Mouse (Mus musculus): ENCODE data around the gene LTO1. TPM values are rescaled to one million over a fixed set of nuclear protein-coding genes. Genes with fewer than 3 reads are reported as not detected.

The LTO1 gene
- total RNA-seq (2023) = 31.8 and 38.9 TPM in 2 replicates

GRCm38 (mm10) chr7:144914948-144915750 lies at the start of gene LTO1:
Gene LTO1, plus strand, starts transcription at chr7:144915100.

GRCm38 (mm10) chr7:144896294-144897218 lies 18.3 kb upstream of the LTO1 start, which contains the start of gene Fgf15:
Gene Fgf15, plus strand, starts transcription at chr7:144896531.

GRCm38 (mm10) chr7:144939344-144940002 lies 24.6 kb downstream of the LTO1 start, which contains the start of gene Ccnd1:
Gene Ccnd1, minus strand, starts transcription at chr7:144939925.

Other genes with a start within 250 kb of the LTO1 start
- 0.22 and 0.34 TPM in 2 replicates for gene Ano1, start 163.1 kb upstream of the LTO1 start, total RNA-seq (2023)
- gene Fgf3, start 77.0 kb upstream of the LTO1 start, total RNA-seq (2023) = 0.32 and 0.50 TPM in 2 replicates
- gene Fgf4, start 67.7 kb upstream of the LTO1 start, total RNA-seq (2023) = not detected in 2 replicates
- not detected in 2 replicates for gene Fgf15, start 18.6 kb upstream of the LTO1 start, total RNA-seq (2023)
- gene Ccnd1, start 24.8 kb downstream of the LTO1 start, total RNA-seq (2023) = 0.73 and 1.1 TPM in 2 replicates

Data from neutrophil, adult 65 days (primary cell).